Mouse (Mus musculus) skeletal muscle tissue, postnatal 0 days (tissue): ENCODE measurements around the gene Nosip. TPM values are rescaled to one million over a fixed set of nuclear protein-coding genes. Genes with fewer than 3 reads are reported as not detected.

Experiments
- microRNA counts: library from miRNA; unstranded; fragments of <30 nt; microRNA quantifications from one replicate; lab custom pipeline; 2015
- microRNA-seq, 2 experiments: library from miRNA; unstranded; fragments of <30 nt; microRNA quantifications; one replicate each; pipeline ENCODE4; 2016
- polyA plus RNA-seq: library from polyadenylated mRNA; unstranded; fragments of >200 nt; fragmentation: Nextera tagmentation; extraction: Ambion mirVana; gene quantifications from 2 replicates; pipeline ENCODE4 v1.2.1, GENCODE M21; 2015

Nosip gene
- 44.0 and 45.1 TPM in 2 replicates for polyA plus RNA-seq

DNA sequence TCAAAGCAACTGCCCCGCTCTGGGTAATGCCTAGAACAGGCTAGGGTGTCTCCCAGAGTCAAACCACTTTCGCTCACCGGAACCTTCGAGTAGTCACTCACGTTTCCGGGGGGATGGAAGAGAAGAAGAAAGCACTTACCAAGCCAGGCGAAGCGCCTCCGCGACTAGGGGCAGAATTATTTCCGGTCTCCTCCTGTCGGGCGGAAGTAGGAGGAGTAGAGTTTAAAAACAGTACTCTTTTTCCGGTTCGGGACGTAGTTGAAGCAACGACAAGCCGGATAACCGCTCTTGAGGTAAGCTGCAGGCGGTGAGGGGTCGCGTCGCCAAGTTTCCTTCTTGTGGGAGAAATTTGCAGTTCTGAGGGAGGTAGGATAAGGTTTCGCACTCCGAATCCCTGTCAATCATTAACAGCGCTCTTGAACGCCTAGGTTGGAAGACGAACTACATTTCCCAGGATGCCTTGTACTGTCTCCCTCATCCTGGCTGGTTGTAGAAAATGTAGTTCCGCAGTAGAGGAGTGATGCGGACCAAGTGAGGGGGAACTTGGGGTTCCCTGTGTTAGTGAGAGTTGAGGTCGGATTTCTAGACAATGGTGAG is at the start of gene Nosip, which contains the start of gene Prrg2:
Nosip (plus strand) TSS at position 191 of the 597 bp plus-strand sequence.
Prrg2 (minus strand) TSS at position 439 of the 597 bp plus-strand sequence.

DNA sequence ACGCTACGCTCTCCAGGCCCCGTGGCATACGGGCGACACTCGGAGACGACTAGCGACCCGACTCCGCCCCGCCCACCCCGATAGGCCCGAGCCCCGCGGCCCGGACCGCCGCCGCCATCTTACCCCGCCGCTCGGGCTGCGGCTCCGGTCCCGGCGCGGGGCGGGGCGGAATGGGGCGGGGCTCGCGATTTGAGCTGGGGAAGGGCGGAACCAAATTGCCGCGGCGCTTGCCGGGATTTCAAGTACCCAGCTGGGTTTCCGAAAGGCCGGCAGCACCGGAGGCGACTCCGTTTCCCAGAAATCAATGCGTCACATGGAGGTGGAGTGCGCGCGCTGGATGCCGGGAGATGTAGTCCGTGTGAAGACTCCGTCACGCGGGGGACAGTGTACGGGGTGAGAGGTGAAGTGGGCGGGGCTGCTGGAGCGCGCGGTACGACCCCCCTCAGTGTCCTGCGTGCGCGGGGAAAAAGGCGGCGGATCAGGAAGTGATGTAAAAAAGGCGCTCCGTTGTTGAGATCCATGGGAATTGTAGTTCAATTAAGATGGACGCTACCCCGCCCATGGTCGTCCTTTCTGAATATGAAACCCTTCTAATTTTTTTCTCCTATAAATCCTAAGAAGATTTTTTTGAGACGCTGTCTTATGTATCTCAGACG is 46.1 kb upstream of the Nosip start, which contains the start of gene Scaf1:
Scaf1 (minus strand) TSS at position 407 of the 656 bp plus-strand sequence.

DNA sequence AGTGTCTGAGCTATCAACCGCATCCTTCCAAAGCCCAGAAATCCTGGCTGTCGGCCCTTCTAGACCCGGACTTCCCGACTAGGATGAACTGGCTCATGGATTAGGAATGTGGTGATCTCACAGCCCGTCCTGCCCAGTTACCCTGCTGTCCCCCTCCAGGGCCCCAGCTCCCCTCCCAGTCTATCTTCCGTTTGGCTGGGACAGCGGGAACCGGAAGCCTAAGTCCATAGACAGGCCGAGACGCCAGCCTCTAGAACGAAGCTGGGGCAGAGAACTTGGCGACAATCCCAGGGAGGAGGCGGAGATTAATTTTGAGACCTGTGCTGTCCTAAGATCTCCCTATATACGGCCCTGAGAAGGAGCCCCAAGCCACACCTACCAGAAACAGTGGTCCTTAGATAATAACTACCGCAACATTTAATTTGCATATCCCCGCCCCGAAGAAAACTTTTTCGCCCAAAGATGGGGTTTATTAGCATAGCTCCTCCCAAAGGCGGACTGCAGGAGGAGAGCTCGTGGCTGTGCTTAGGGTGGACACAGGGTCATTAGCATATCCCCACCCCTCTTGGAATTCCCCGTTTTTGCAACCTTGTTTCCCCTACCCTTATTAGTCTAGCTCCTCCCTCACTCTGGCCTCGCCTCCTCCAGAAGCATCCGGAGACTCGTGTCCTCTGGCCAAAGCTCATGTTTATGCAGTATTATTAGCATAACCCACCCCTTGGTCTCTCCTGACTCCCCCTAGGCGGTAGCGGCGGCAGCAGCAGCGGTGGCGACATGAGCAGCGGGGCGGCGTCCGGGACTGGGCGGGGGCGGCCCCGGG is 44.8 kb upstream of the Nosip start, which contains the start of gene Rras:
Rras (plus strand) TSS at position 720 of the 820 bp plus-strand sequence.

DNA sequence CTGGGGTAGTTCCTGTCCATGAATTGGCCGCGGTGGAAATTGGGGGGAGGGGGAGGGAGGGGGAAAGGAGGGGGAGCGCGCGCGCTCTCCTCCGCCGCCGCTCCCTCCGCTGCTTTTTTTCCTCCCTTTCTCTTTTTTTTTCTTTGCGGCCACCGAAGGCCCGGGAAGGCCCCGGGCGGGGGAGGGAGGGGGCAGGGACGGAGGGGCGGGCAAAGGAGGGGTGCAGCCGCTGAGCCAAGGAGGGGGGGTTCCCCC is 9.4 kb upstream of the Nosip start, which contains the start of gene Prr12:
Prr12 (minus strand) TSS at position 20 of the 255 bp plus-strand sequence.

DNA sequence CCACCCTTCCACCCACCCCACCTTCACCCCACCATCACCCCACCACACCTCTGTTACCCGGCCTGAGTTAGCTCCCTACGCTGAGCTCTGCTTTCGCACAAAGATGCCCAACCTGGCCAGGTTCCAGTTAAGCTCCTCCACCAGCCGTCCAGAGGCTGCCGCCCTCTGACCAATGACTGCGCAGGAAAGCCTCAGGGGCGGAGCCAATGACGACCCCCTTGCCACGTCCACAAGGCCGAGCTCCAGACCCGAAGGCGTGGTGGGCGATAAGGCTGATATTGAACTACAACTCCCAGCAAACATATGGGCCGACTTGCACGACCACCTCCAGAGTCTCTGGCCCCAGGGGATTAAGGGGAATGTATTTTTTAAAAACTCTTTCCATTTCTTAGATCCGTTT is 29.8 kb downstream of the Nosip start, which contains the start of gene Rcn3:
Rcn3 (minus strand) TSS at position 174 of the 400 bp plus-strand sequence.

DNA sequence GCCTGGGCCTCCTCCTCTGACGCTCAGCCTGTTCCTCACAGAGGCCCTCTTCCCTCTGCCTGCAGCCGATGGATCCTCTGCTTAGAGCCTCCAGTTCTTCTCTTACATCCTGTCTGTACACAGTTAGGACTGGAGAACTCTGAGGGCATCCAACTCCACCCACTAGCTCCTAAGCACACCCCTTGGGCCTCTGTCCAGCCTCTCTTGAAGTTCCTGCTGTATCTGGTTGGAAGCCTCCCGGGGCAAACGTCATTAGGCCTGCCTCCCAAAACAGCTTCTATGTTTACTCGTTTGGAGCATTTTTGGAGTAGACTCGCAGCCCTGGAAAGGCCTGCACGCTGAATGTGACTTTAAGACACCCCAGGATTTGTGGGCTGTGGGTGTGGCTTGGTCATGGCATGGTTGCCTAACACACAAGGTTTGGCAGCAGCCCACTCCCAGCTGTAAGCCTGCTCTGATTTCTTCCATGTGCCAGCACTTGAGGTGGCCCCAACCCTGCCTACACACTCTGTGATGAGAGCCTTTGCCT is 41.5 kb downstream of the Nosip start, which contains the start of gene Fcgrt:
Fcgrt (minus strand) TSS at position 200 of the 529 bp plus-strand sequence.

DNA sequence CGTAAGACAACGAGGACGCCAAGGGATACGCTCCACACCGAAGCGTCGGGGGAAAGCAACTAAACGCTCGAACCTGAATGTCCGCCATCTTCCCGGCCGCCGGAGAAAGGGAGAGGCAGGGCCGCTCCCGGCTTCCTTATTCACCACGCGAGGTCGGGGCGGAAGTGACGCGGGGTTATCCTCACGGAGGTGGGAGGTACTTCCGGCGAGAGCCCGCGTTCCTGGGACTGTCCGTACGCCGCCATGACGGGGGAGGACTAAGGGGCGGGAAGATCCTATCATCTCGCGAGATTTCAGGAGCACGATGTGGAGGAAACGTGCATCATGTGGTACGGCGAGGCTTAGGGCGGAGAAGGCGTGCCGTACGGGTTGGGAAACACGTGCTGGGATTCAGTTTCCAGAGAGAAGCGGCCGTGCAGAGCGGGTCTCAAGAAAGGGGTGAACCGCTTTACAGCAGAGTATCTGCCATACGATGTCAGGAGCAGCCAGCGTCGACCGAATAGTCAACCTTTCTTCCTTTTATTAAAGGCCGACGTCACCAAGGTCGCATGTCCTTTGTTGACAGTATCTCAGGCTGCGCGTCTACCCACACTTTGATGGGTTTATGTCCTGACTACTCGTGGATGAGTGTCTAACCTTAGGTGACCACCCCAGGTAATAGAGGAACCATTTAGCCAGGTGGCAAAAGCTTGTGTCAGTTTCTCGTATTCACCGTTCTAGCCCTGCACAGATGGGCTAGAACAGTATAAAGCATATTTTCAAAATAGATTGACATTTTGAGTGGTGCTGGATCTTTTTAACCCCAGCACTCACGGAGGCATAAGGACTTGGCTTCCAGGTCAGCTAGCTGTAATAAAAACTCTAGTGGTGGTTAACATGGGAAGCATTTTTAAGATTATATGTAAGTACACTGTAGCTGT is 62.3 kb downstream of the Nosip start, which contains the start of gene Rps11:
Rps11 (minus strand) TSS at position 216 of the 920 bp plus-strand sequence.

MicroRNA genes within 50 kb of the gene (microRNA counts, 519-probe panel; counts per million panel counts)
- microRNA mmu-miR-150 (lab: Ali Mortazavi, UCI), result 2,628 counts per million, percentile 69 among the panel's probes with 10 or more counts

Small RNA genes lying within 50 kb of the gene (microRNA-seq; reads per million reads assigned to microRNA genes)
- gene Mir150, result 28.6 to 49.7 reads per million in 2 experiments
- gene Mir5121, result 2.6 to 11.9 reads per million in 2 experiments
- gene Mir7054, result 0.21 to 1.2 reads per million in 2 experiments

Other genes starting within 250 kb of the Nosip start
- 35.6 and 36.2 TPM in 2 replicates for gene Nup62, start 246.3 kb upstream of the Nosip start, polyA plus RNA-seq
- gene Il4i1, start 246.0 kb upstream of the Nosip start, polyA plus RNA-seq, result 1.1 and 1.4 TPM in 2 replicates
- 5.4 and 7.6 TPM in 2 replicates for gene Atf5, start 245.8 kb upstream of the Nosip start, polyA plus RNA-seq
- gene Akt1s1, start 213.4 kb upstream of the Nosip start, polyA plus RNA-seq, result 113 and 122 TPM in 2 replicates
- gene Tbc1d17, start 213.3 kb upstream of the Nosip start, polyA plus RNA-seq, result 69.5 and 72.2 TPM in 2 replicates
- gene Pnkp, start 205.3 kb upstream of the Nosip start, polyA plus RNA-seq, result 20.1 and 24.8 TPM in 2 replicates
- 285 and 322 TPM in 2 replicates for gene Ptov1, start 192.6 kb upstream of the Nosip start, polyA plus RNA-seq
- 58.9 and 61.2 TPM in 2 replicates for gene Med25, start 169.7 kb upstream of the Nosip start, polyA plus RNA-seq
- 17.2 and 18.5 TPM in 2 replicates for gene Fuz, start 166.3 kb upstream of the Nosip start, polyA plus RNA-seq
- 39.7 and 41.5 TPM in 2 replicates for gene Ap2a1, start 132.9 kb upstream of the Nosip start, polyA plus RNA-seq
- 0.10 and 0.15 TPM in 2 replicates for gene Tsks, start 119.2 kb upstream of the Nosip start, polyA plus RNA-seq
- 7.1 and 8.2 TPM in 2 replicates for gene Cpt1c, start 87.6 kb upstream of the Nosip start, polyA plus RNA-seq
- 287 and 322 TPM in 2 replicates for gene Prmt1, start 75.9 kb upstream of the Nosip start, polyA plus RNA-seq
- gene Irf3, start 64.8 kb upstream of the Nosip start, polyA plus RNA-seq, result 46.8 and 50.0 TPM in 2 replicates
- gene Bcl2l12, start 63.7 kb upstream of the Nosip start, polyA plus RNA-seq, result 24.3 and 26.6 TPM in 2 replicates
- 19.9 and 21.5 TPM in 2 replicates for gene Scaf1, start 46.1 kb upstream of the Nosip start, polyA plus RNA-seq
- gene Rras, start 44.5 kb upstream of the Nosip start, polyA plus RNA-seq, result 165 and 172 TPM in 2 replicates
- 5.4 and 6.6 TPM in 2 replicates for gene Prr12, start 9.5 kb upstream of the Nosip start, polyA plus RNA-seq
- 20.2 and 23.5 TPM in 2 replicates for gene Prrg2, start 248 bp downstream of the Nosip start, polyA plus RNA-seq
- 177 and 263 TPM in 2 replicates for gene Rcn3, start 29.8 kb downstream of the Nosip start, polyA plus RNA-seq
- 95.2 and 152 TPM in 2 replicates for gene Fcgrt, start 41.4 kb downstream of the Nosip start, polyA plus RNA-seq
- 745 and 781 TPM in 2 replicates for gene Rps11, start 62.0 kb downstream of the Nosip start, polyA plus RNA-seq
- 925 and 1,005 TPM in 2 replicates for gene Rpl13a, start 66.3 kb downstream of the Nosip start, polyA plus RNA-seq
- gene Gm45713, start 73.8 kb downstream of the Nosip start, polyA plus RNA-seq, result 0.52 and 0.86 TPM in 2 replicates
- 1.0 and 2.3 TPM in 2 replicates for gene Flt3l, start 74.0 kb downstream of the Nosip start, polyA plus RNA-seq
- gene Pih1d1, start 91.9 kb downstream of the Nosip start, polyA plus RNA-seq, result 50.8 and 52.5 TPM in 2 replicates
- 18.4 and 21.6 TPM in 2 replicates for gene Aldh16a1, start 92.2 kb downstream of the Nosip start, polyA plus RNA-seq
- 0.22 and 0.46 TPM in 2 replicates for gene Slc17a7, start 101.5 kb downstream of the Nosip start, polyA plus RNA-seq
- 0.15 TPM in 1 of 2 replicates, not detected in the other for gene Gfy, start 117.1 kb downstream of the Nosip start, polyA plus RNA-seq
- not detected in 2 replicates for gene Pth2, start 118.6 kb downstream of the Nosip start, polyA plus RNA-seq
- gene Ccdc155, start 142.5 kb downstream of the Nosip start, polyA plus RNA-seq, result 1.0 and 2.0 TPM in 2 replicates
- gene Dkkl1, start 149.7 kb downstream of the Nosip start, polyA plus RNA-seq, result 0.23 and 6.5 TPM in 2 replicates
- 28.9 and 29.6 TPM in 2 replicates for gene Tead2, start 153.3 kb downstream of the Nosip start, polyA plus RNA-seq
- gene Cd37, start 176.7 kb downstream of the Nosip start, polyA plus RNA-seq, result 3.6 and 5.9 TPM in 2 replicates
- gene Slc6a16, start 178.7 kb downstream of the Nosip start, polyA plus RNA-seq, result not detected in 2 replicates
- gene Slc6a21, start 215.1 kb downstream of the Nosip start, polyA plus RNA-seq, result not detected in 2 replicates